Mouse (Mus musculus) cerebellum, adult 18-20 months (tissue): ENCODE data around the gene Nacad.
A peak's percentile ranks its signal among the peaks of the same experiment; 100 is the strongest.

Experiments
- DNase-seq, 2 experiments: peaks; one replicate each; pipeline ENCODE4 v3.0.0; 2021

The Nacad gene

GRCm38 (mm10) chr11:6603224-6603623 is 2.6 kb downstream of the Nacad start:
- DNase-seq, result no peak

GRCm38 (mm10) chr11:6602662-6603061 is 3.2 kb downstream of the Nacad start:
- DNase-seq, result no peak

- DNase-seq, result no peak
These were observed 4.0 kb downstream of the Nacad start for GRCm38 (mm10) chr11:6601649-6602480.

GRCm38 (mm10) chr11:6600284-6600944 is 5.4 kb downstream of the Nacad start:
- DNase-seq, result no peak

- no peak for DNase-seq
These were observed 6.0 kb downstream of the Nacad start for GRCm38 (mm10) chr11:6599831-6600230.

GRCm38 (mm10) chr11:6599011-6599681 is 6.7 kb downstream of the Nacad start:
- no peak for DNase-seq

GRCm38 (mm10) chr11:6598191-6598889 is 7.5 kb downstream of the Nacad start:
- peak in 1 of 2 experiments; percentile 14 for DNase-seq

- DNase-seq, result peak in 1 of 2 experiments; percentile 28
These were observed 8.3 kb downstream of the Nacad start for GRCm38 (mm10) chr11:6597523-6597922.

GRCm38 (mm10) chr11:6596616-6597015 is 9.2 kb downstream of the Nacad start:
- DNase-seq, result no peak

GRCm38 (mm10) chr11:6596205-6596604 is 9.6 kb downstream of the Nacad start:
- peak in 1 of 2 experiments; percentile 25 for DNase-seq

GRCm38 (mm10) chr11:6595339-6595738 is 10.5 kb downstream of the Nacad start:
- no peak for DNase-seq

GRCm38 (mm10) chr11:6594845-6595244 is 11.0 kb downstream of the Nacad start:
- DNase-seq, result peak; percentile 43 to 45

GRCm38 (mm10) chr11:6593406-6593805 is 12.4 kb downstream of the Nacad start:
- no peak for DNase-seq

GRCm38 (mm10) chr11:6590933-6591675 is 14.7 kb downstream of the Nacad start:
- no peak for DNase-seq

- DNase-seq, result no peak
These were observed 16.0 kb downstream of the Nacad start for GRCm38 (mm10) chr11:6589838-6590237.

GRCm38 (mm10) chr11:6588295-6588694 is 17.6 kb downstream of the Nacad start:
- peak; percentile 22 to 23 for DNase-seq

- DNase-seq, result peak; percentile 77 to 85
These were observed 18.5 kb downstream of the Nacad start for GRCm38 (mm10) chr11:6587249-6587940.

- DNase-seq, result peak; percentile 20 to 21
These were observed 19.2 kb downstream of the Nacad start for GRCm38 (mm10) chr11:6586660-6587059.

- DNase-seq, result no peak
These were observed 20.1 kb downstream of the Nacad start for GRCm38 (mm10) chr11:6585748-6586147.

GRCm38 (mm10) chr11:6581560-6581959 is 24.3 kb downstream of the Nacad start:
- no peak for DNase-seq

- no peak for DNase-seq
These were observed 25.6 kb downstream of the Nacad start for GRCm38 (mm10) chr11:6580065-6580750.
